Mouse (Mus musculus) heart, adult 9 months (tissue): ENCODE results near the gene Wipi1.

Experiments
- DNase-seq, 2 experiments: peaks; one replicate each; pipeline ENCODE4 v3.0.0; 2022; ENCODE audit warnings: low spot score in 2 of 2

Gene Wipi1

DNA sequence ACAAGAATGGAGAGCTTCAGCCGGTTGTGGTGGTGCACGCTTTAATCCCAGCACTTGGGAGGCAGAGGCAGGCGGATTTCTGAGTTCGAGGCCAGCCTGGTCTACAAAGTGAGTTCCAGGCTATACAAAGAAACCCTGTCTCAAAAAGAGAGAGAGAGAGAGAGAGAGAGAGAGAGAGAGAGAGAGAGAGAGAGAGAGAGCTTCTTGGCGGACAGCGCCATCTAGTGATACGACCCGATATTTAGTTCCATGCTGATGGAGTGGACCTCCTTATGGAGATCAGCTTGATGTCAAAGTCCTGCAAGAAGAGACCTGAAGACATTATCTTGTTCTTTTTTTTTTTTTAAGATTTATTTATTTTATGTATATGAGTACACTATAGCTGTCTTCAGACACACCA lies 7.3 kb upstream of the Wipi1 start:
- peak in 1 of 2 experiments; percentile 31 for DNase-seq

DNA sequence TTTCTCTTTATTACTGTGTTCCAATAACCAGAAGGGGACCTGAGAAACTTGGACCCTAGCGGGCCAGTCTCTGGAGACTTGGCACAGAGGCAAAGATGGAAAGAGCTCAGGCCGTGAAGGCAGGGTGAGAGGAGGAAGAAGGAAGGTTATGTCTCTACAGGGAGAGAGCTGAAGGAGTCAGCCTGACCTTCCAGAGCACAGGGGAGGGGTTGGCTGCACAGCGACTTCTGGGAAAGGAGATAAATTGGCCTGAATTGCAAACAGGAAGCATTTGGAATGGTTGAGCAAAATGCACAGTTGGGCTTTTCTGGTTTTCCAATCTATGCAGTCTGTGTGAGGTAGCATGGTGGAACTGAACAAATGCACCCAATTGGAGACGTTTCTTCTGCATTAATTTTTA lies 5.0 kb upstream of the Wipi1 start:
- DNase-seq, result peak in 1 of 2 experiments; percentile 35

DNA sequence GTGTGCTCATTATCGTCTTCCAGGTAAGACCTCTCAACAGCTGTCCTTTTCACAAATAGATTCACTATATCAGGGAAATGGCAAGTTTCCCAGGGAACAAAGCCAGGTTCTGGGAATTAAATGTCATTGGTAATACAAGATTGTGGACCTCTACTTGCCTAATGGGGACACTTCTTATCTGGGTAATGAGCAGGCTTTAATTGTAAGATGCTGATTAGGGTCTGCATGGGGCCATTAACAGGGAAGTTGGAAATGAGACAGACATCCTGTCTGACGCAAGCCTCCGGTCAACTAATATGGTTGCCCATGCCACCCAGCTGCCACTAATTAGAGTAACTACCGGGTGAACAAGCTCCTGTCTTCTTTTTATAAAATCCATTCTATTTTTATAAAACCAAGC lies 4.6 kb upstream of the Wipi1 start:
- DNase-seq, result no peak

DNA sequence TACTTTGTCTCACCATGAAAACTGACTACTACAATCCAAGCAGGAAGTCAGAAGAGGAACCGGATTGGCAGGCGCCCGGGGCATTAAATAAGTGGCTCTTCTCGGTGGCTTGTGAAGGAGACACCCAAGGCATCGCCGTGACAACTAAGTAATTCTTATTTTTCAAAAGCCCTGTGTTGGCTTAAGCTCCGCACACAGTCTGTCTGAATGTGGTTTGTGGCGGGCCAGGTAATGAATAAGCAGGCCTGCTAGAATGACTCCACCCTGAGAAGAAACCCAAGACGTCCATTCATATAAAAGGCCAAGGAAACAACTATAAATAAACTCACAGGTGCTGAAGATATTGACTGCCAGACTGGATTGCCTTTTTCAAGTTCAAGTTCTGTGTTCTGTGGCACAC lies 3.5 kb upstream of the Wipi1 start:
- no peak for DNase-seq

DNA sequence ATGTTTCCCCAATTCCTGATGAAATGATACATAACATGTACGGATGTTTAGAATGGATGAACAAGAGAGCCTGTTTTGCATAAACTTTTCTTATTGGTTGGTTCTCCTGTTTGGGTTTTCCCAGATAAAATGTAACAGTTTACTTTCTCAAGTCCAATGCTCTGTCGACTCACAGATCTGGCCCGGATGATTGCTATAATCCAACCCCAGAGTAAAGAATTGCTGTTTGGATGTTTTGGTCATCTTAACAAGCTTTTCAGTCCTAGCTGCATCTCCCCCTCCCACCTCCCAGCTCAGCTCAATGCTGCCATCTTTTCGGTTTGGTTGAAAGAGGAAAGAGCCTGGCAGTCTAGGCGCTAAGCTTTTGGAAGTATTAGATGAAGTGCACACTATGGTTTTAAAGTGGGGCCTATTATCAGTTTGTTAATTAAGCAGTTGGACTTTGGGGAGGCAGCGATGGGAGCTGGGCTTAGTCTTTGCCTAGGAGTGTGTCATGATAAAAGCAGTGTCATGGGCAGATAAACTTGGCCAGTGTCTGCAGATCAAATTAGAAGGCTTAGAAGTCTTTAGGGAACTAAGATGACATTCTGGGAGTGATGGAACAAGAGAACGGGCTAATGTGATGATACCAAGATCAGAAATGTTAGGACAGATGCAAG lies 1.2 kb upstream of the Wipi1 start:
- DNase-seq, result no peak

DNA sequence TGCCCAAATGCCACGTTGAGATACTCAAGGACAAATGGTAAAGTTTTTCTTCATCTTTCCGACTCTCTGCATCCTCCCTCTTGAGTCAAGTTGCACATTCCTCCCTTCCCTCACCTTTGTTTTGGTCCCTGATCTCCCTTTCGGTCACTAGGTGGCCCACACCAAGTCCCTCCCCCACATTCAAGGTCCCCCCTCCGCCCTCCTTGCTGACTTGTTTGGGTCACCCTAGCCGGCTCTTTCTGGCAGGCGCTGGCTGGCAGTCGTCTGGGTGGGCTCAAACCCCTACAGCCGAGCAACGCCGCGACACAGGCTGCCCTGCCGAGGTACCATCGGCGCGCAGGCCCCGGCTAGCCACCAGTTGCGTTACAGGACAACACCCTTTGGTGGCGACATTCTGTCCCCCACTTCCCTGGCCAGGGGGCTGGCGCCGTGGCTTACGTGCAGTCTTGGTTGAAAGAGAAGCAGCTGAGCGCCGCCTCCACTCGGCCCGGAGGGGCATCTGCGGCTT lies 918 bp downstream of the Wipi1 start:
- DNase-seq, result no peak

DNA sequence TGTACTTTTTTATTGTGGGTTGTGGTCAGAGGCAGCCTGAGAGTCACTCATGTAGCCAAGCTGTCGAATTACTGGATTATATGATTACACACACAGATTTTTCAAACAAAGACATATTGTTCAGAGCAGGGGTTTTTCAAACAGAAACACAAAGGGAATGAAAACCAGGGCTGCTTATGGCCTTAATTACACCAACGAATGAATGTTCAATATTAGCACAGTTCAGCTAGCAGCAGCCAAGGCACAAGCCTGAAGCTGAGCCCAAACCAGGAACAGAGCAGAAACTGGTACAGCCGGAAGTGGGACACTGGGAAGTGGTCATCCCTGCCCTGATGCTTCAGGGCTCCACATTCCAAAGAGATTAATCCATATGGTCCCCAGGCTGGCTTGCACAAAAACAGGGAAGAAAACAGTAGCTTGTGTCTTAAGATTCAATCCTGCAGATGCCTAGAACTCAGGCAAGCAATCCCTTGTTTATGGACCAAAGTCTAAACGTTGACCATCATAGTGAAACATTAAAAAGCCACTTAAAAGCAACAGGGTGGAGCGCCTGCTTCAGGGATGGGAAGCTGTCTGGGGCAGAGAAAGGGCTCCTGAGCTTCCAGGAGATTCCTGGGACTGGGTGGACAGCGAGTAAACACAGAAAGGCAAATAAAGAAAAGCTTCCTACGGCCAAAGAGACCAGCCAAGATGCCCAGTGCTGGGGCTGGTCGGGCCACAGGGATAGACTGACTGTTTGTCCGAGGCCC lies 1.5 kb downstream of the Wipi1 start:
- peak in 1 of 2 experiments; percentile 26 for DNase-seq

DNA sequence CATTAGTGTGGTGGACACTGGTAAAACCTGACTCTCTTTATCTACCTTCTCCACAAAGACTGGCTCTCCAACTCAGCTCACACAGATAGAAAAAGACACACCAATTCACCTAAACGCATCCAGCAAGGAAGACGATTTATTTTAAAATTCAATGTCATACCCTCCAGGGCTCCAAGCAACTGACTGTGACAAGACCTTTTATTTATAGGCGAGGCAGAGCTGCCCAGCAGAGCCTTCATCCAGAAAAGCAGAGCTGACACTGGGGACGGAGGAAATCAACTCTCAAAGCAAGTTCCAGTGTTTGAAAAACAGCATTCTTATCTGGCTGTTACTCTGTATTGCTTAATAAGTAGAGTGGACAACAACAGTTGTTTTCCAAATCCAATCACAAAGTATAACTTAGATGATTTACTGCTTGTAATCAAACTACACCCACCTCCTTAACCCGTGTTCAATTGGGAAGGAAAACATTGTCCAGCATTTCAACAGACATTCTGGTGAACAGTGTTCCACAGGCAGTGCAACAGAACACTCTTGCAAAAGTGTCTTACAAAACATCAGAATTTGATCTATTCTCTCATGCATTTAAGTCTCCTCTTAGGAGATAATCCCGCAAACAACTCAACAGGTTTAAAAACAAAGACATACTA lies 2.7 kb downstream of the Wipi1 start:
- peak in 1 of 2 experiments; percentile 35 for DNase-seq

DNA sequence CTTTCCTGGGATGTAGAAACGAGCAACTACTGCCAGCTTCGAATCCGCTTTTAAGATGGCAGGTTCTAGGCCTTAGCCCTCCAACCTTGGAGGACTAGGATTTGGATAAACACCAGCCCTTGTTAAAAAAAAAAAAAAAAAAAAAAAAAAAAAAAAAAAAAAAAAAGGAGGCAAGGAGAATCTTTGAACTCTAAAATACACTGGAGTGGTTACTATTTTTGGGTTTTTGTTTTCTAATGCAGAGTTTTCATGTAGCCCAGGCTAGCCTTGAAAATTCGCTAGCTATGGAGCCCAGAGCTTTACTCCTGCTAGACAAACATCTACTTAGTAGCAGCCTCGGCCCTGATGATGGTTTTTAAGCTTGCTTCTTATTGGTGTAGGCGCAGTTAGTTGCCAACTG lies 4.2 kb downstream of the Wipi1 start:
- DNase-seq, result no peak

DNA sequence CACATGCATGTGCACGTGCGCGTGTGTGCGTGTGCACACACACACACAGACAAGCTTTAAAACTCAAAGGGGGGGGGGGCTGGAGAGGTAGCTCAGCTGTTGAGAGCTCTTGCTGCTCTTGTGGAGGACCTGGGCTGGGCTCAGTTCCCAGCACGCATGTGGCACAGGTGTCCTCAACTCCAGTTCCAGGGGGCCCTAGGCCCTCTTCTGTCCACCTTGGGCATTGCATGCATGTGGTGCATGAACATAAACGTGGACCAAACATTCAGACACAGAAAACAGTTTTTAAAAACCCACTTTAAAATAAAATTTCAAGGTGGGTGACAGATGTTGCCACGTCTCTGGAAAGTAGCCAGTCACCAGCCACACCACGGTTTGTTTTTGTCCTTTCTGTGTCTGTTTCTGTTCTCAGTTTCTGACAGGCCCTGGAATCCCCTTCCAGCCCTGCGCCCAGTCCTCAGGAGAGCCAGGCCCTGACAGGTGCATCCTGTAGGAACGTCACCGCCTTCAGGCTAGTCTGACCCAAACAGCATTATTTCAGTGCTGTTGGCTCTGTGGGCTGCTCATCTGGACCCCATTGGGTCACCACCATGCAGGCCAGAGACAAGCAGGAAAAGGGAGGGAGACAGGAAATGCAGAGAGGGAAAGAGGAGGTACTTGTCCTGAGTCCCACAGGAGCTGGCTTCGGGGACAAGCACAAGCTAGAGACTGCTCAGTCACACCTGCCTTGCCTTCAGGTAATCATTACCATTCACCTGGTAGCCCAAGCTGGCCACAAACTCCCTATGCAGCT lies 12.8 kb downstream of the Wipi1 start:
- DNase-seq, result no peak

DNA sequence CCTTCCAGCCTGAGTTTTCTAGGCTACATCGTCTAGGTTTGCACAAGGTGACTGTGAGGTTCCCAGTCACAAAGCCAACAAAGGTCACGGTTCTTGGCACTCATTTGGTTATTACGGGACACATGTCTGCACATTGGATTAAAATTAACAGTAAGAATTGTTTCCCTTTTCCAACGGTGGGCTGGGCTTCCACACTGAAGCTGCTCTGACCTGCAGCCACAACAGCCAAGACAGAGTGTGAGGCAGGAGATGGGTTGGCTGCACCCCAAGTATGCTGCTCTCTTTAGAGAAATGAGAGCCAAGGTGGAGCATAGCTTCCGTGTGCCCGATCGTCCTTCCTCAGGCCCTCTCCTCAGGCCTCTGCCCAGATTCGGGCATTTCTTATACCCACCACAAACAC lies 17.0 kb downstream of the Wipi1 start:
- peak; percentile 28 to 40 for DNase-seq

DNA sequence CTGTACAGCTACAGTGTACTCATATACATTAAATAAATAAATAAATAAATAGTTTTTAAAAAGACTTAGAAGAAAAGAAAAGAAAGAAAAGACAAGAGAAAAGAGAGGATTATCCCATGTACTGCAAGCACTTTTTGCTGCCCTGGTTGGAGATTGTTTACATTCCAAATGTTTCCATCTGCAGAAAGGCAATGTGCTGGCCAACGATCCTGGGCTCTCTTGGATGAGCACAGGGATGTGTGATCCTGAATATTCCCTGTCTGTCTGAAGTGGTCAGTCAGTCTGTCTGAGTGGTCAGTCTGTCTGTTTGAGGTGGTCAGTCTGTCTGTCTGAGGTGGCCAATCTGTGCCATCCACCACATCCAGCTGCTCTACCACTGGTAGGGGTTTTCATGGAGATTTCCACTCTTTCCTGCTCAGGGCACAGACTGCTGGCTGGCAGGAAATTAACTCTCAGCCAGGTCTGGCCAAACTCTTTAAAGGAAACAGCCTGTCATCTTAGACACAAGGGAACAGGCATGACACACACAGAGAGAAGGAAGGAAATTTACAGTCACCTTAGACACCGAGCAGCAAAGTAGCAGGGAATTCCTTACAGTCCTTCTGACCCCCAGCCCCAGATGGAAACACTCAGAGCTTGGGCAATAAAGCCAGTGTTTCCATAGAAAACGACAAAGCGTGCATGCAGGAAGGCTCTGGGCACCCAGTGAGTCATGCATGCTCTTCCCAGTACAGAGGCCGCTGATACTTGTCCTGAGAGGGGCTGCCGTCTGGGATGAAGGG lies 18.4 kb downstream of the Wipi1 start:
- no peak for DNase-seq

DNA sequence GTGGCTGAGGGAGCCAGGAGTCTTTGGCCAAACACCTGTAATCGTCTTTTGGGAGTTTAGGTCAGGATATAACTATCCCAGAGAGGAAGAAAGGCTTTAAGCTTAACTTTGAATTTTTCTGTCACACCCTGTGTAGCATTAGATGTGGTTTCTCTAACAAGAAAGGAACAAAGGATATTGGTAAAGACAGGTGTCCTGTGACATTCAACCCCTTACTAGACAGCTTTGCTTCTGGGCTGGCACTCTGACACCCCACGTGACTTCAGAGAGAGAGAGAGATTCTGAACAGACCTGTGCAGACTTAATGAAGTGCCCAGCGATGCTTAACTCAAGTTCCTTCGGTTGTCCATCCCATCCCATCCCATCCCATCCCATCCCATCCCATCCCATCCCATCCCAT lies 20.3 kb downstream of the Wipi1 start:
- no peak for DNase-seq

DNA sequence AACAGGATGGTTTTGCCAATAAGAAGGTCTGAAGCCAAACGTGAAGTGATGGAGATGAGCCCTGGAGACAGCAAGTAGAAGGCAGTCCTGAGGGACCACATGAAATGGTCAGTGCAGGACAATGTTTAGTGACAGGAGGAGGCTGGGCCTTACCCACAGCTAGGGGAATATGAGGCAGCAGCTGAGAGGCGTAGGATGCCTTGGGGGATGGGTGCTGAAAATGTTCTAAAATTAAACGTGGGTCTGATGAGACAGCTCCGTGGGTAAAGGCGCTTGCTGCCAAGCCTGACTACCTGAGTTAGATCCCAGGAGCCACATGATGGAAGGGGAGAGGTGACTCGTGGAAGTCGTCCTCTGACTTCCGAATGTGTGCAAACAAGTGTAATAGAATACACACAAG lies 21.8 kb downstream of the Wipi1 start:
- peak; percentile 41 to 67 for DNase-seq

DNA sequence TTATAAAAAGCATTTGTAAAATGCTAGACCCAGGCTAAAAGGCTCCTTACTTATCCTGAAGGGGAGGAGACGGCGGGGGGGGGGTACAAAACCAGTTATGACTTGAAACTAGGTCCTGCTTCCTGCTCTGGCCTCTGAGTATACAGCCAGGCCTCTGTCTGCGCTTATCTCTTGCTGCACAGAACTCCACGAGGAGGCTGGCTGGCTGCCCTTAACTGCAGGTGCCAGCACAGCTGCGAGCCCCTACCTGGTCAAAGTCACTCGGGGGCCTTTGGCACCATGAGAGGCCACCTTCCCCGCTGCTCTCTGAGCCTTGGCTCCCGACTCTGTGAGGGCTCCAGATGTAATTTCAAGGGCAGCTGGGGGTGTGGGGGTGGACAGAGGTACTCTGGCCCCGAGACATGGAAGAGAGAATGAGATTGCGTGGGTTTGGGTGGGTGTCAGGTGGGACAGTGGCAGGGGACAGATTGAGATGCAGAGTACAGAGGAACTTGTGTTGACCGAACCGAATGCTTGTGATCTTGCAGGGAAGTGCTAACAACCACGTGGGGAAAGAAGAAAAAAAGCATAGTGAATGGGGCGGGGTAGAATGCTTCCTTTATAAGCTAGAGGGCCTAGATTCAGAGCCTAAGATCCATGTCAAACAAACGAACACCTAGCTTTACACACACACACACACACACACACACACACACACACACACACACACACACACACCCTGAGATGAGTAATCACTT lies 24.0 kb downstream of the Wipi1 start:
- peak; percentile 62 to 65 for DNase-seq

DNA sequence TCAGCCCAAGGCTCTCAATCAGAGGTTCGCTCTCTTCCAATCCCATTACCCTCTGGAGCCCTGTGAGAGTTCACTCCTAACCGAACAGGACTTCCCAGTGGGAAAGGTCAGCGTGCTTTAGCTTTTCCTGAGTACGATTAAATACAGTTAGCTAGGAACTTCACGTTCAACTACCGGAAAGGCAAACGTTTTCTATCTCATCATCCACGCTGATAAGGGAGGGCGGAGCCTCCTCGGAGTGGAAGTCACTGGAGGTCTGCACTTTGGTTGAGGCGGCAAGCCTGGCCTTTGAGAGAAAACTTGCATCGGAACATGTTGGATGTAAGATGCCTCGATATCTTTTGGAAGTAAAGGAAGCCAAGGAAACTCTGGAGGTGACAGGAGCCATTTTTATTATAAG lies 24.7 kb downstream of the Wipi1 start:
- no peak for DNase-seq

DNA sequence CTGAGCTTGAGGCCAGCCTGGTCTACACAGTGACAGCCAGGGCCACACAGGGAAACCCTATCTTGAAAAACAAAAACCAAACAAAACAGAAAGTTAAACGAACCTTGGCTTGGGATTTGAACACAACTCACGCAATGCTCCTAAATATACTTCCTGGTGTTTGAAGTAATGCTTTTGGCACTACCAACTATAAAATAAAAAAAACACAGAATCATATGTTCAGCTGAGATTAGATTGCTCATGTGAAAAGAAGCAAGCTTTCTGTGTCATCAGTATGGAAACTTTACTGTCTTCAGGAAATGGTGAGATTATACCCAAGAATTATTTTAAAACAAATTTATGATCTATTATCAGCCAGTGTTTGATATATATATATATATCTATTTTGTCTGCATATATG lies 25.3 kb downstream of the Wipi1 start:
- DNase-seq, result no peak

DNA sequence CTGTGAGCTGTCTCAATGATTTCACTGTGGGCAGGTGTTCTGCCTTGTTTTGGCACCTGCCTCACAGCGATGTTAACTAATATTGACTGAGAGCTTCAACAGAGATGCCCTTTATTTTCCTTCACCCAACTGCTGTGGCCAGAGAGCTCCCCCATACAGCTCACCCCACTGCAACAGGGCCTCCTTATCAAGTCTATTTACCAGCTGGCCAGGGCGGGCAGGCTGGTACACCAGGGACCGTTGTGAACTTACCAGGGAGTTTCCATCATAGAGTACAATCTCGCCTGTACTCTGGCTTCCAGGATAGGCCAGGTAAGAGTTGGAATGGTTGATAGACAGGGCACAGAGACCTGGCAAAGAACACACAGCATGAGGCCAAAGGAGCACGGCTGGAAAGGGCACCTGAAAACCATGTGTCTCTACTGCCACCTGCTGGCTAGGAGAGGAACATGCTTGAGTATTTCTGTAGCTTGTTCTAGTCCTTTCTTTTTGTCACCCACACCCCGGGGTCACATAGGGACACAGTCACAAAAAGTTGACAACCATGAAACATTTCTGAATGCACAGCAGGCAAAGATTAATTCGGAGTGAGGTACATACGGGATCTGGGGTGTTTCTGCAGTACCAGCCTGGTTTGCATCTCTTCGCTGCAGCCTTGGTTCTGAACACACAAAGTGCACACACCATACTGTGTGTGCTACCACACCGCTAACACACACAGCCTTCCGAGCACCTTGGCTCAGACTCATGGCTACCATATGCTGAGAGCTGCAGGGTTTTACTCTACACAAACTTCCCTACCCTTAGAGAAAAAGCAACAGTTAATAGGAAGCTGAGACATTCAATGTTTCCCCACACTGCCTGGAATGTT lies 26.7 kb downstream of the Wipi1 start:
- DNase-seq, result peak; percentile 35 to 70

DNA sequence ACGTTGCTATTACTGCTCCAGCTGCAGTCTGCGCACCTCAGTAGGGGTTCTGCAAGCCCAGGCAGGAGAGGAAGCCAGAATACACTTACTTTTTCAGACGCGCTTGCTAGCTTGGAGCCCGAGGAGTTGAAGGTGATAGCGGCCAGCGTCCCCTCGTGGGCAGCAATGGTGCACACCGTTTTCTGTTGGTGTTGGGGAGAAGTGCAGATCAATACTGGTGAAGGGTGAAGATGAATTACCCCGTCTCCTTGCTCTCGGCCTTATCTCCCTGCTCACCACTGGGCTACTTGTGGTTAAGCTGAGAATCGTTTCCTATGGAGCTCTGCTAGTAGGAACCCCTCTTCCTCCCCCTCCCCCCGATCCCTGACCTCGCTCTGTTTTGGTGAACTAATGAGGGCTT lies 27.8 kb downstream of the Wipi1 start:
- DNase-seq, result no peak

DNA sequence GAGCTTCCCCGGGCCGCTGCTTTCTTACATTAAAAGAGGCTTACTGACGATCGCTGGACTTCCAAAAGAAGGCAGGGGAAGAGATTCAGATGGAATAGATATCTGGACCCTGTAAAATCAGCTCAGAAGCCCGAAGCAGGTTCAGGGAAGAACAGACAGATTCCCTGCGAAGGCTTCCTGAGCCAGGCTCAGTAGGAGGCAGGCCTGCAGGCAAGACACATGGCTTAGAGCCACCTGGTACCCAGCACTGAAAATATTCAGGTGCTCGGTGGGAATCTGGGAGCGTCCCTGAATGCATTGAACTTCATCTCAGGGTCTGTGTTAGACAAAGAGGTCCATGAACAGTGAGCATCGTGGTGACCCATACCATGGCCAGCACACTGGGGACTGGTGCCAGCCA lies 31.8 kb downstream of the Wipi1 start:
- DNase-seq, result no peak
